Mouse (Mus musculus) splenic B cell, adult 2 months (primary cell): ENCODE data around the gene Tsc1.
A peak's percentile ranks its signal among the peaks of the same experiment; 100 is the strongest.

ENCODE experiments used
- DNase-seq: peaks from one replicate; pipeline ENCODE4 v3.0.0-alpha.2; 2011; ENCODE audit warnings: low read depth, low spot score
- H3K27me3 ChIP-seq: 2 replicates; pipeline ENCODE4 v1.6.1; 2012; ENCODE audit warnings: mild to moderate bottlenecking, low read length, moderate library complexity, mixed read lengths; ENCODE audit not compliant: control insufficient read depth, poor library complexity, insufficient read depth, severe bottlenecking
- H3K36me3 ChIP-seq: 2 replicates; pipeline ENCODE4 v1.6.1; 2012; ENCODE audit warnings: mild to moderate bottlenecking, low read length, moderate library complexity, mixed read lengths; ENCODE audit not compliant: control insufficient read depth, poor library complexity, insufficient read depth, severe bottlenecking

Gene Tsc1

DNA sequence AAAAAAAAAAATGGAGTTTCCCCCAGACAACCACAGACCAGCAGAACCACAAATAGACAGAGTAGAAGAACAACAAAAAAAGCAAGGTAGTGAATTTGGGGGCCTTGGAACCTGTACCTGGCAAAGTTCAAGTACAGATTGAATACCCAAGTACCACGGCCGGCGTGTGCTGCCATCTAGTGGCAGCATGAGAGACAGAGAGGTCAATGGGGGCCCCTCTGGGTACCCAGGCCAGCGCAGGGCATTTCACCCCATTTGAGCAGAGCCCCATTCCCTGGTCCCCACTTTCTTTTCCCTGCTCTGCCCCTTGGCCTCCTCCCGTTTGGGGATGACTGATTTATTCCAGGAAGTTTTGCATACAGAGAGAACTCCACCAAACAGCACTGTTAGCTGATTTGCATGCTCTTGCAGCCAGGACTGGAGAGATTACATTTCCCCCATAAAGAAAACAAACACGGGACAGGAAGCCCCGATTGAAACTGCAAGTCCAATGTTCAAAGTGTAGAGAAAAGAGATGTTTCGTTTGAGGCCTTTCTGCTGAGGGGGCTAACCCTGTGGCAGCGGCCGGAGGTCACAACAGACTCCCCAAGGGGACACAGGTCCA, 18.4 kb upstream of the Tsc1 start:
- DNase-seq: peak; percentile 81
- H3K27me3 ChIP-seq: no peaks in the 10 kb centered on the region

DNA sequence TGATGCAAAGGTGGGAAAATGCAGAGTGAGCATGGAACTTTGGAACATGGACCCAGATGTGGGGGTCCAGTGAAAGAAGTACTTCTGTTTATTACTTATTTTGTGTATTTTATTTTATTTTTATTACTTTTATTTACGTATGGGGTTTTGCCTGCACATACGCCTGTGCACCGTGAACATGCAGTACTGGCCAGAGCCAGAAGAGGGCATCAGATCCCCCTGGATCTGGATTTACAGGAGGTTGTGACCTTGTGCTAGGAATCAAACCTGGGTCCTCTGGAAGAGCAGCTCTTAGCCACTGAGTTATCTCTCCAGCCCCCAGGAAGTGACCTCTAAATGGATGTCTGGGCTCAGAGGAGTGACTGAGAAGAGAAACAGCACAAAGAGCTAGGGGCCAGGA, 16.2 kb upstream of the Tsc1 start:
- no peaks in the 10 kb centered on the region for H3K36me3 ChIP-seq
- DNase-seq: peak; percentile 28
- H3K27me3 ChIP-seq: no peaks in the 10 kb centered on the region

More for the DNA sequence above, 18.4 kb upstream of the Tsc1 start:
- H3K36me3 ChIP-seq: no peaks in the 10 kb centered on the region

DNA sequence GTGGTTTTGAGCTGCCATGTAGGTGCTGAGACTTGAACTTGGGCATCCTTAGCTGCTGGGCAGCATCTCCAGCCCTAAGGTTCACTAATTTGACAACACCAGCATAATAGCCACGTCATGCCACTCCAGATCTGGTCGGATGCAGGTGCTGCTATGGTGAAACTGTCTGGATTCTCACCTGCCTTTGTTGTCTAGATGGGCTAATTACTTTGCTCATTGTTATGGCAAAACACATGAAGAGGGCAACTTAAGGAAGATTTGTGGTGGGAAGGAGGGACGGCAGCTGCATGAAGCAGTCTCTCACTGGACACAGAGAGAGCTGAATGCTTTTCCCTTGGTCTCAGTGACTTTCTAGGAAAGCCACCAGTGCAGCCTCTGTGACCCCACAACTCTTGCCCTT, 15.0 kb upstream of the Tsc1 start:
- DNase-seq: no peak
- no peaks in the 10 kb centered on the region for H3K27me3 ChIP-seq
- H3K36me3 ChIP-seq: no peaks in the 10 kb centered on the region

DNA sequence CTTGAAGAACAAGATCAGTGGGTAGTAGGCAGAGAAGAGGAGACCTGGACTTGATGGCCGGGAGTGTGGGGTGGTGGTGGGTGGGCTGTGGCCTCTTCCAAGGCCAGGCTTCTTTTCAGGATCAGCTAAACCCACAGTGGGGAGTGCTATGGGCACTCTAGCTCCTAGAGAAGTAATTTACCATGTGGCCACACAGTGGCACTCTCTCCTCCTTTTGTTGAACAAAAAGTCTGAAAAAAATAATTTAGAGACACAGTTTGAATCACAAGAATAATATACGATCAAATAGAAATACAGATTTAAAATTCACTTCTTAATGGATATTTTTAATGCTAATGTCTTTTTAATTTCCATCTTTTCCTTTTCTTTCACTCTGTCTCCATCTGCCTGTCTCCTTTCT, 13.0 kb upstream of the Tsc1 start:
- DNase-seq: no peak
- H3K27me3 ChIP-seq: no peaks in the 10 kb centered on the region
- H3K36me3 ChIP-seq: no peaks in the 10 kb centered on the region

DNA sequence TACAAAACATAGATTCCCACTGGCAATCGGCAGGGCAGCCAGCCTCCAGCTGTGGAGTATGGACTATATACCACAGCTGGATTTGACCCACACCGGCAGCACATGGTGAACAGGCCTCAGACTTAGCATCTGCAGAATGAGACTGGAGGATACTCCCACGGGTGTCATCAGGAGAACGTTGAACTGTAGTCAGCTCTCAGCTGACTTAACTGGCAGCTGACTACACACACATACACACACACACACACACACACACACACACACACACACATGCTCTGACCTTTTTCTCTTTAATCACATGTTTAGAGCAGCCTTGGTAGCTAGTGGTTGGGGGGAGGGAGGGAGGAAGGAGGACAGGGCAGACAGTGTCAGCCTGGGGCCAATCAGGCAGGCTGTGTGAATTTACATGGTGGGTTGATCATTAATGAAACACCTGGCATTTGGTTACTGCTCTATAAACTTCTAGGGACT, 11.1 kb upstream of the Tsc1 start:
- Histone ChIP-seq H3K27me3 (no peaks in the 10 kb centered on the region), H3K36me3 (no peaks in the 10 kb centered on the region)
- DNase-seq: peak; percentile 57

DNA sequence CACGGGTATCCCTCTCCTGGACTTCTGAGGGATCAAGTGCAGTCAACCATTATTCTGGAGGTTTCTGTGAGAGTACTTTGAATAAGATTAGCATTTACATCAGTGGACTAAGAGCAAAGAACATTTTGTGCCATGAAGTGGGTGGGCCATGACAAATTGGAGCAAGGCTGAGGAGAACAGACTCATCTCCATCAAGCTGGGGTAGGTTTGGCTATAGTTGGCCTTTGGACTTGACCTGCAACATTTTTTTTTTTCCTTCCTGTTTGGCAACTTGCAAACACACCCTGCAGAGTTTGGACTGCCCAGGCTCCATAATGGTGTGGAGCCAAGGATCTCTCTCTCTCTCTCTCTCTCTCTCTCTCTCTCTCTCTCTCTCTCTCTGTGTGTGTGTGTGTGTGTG, 8.4 kb upstream of the Tsc1 start:
- Histone ChIP-seq H3K36me3 (no peaks in the 10 kb centered on the region), H3K27me3 (no peaks in the 10 kb centered on the region)
- DNase-seq: no peak

DNA sequence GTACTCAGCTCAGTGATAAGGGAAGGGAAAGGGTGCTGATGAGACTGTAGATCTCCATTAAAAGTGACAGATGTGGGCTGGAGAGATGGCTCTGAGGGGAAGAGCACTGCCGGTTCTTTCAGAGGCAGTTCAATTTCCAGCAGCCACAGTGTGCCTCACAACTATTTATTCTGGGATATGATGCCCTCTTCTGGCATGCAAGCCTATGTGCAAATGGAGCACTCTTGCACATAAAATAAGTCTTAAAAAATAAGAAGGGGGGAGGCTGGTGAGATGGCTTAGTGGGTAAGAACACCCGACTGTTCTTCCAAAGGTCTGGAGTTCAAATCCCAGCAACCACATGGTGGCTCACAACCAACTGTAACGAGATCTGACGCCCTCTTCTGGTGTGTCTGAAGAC, 7.9 kb upstream of the Tsc1 start:
- Histone ChIP-seq H3K36me3 (no peaks in the 10 kb centered on the region), H3K27me3 (no peaks in the 10 kb centered on the region)
- no peak for DNase-seq

DNA sequence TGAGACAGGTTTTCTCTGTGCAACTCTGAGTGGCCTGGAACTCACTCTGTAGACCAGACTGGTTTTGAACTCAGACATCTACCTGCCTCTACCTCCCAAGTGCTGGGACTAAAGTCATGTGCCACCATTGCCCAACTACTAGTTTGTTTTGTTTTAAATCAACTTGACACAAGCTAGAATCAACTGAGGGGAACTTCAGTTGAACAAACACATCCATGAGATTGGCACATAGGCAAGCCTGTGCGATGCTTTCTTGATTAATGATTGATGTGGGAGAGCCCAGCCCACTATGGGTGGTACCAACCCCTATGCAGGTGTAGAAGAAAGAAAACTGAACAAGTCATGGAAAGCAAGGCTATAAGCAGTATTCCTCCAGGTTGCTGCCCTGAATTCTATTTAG, 5.8 kb upstream of the Tsc1 start:
- Histone ChIP-seq H3K27me3 (no peaks in the 10 kb centered on the region), H3K36me3 (no peaks in the 10 kb centered on the region)
- no peak for DNase-seq

DNA sequence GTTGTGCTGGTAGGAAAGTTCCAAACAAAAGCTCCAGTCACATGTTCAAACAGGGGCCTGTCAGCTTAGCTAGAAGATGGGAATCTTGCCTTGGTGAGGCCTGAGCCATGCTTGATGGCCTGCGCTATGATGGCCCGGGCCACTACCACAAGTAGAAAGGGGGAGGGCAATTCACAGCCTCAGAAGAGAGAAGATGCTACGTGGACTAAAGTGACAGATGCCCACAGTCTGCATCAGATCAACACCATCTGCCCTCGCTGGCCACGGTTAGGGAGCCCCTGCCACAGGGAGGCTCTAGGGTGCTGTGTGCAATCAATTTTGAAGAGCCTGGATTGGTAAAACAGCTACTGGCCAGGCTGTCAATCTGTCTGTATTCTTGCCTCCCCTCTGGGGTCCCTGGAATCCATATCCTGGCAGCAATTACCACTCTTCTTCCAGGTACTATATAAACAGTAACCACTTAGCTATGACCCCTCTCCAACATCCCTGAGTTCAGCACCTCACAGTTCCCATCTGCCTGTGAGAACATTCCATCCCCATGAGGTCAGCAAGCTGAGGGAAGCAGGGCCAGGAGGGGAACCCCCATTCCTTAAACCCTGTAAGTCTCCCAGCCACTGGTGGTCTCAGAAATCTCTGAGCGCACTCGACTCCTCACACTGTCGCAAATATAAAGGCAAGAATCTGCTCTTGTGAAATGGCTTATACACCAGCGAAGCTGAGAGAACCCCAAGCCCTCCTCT, 3.8 kb upstream of the Tsc1 start:
- Histone ChIP-seq H3K27me3 (no peaks in the 10 kb centered on the region), H3K36me3 (no peaks in the 10 kb centered on the region)
- DNase-seq: no peak

DNA sequence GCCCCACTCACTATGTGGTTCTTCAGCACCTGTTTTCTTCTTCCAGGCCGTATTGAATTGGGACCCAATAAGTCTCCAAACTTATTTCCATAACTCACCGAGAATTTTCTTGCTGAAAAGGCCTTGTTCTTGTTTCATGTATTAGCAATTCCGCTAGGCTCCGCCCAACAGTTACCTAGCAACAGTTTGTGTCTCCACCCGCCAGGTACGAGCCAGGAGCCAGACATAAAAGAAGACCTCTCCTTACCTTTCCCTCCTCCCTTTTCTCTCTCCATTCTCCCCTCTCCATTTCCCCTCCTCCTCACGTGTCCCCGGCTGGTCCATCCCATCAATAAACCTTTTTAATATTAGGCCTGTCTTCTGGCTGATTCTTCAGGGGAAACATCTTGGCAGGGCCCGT, 2.7 kb upstream of the Tsc1 start:
- no peaks in the 10 kb centered on the region for H3K36me3 ChIP-seq
- no peaks in the 10 kb centered on the region for H3K27me3 ChIP-seq
- DNase-seq: no peak

DNA sequence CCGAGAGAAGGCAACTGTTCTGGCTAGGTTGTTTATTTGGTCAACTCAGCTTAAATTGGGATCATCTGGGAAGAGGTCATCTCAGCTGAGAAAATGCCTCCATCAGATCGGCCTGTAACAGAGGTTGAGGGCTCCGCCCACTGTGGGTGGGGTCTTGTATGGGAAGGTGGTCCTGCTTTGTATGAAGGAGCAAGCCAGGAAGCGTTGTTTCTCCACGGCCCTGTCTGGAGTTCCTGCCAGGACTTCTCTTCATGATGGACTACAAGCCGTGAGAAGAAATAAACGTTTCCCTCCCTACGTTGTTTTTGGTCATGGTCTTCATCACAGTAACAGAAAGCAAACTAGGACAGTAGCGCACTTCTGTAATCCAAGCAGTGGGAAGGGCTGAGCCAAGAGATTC, 2.1 kb upstream of the Tsc1 start:
- Histone ChIP-seq H3K27me3 (no peaks in the 10 kb centered on the region), H3K36me3 (no peaks in the 10 kb centered on the region)
- DNase-seq: no peak

DNA sequence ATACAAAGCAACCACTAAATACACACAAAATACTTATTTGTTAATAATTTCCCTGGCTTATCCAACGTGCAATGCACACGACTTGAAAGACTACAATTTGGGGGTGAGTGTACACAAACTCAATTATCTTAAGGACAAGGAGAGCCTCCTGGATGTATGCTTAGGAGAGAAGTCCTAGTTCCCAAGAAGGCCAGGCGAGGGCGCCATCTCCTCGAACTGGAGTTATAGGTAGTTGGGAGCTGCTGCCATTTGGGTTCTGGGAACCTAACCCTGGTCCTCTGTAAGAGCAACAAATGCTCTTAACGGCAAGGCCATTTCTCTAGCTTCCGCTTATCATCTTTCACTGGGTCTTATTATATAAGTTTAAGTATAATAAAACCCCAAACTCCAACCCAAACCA, 1.2 kb upstream of the Tsc1 start:
- peak; percentile 62 for DNase-seq
- Histone ChIP-seq H3K27me3 (no peaks in the 10 kb centered on the region), H3K36me3 (no peaks in the 10 kb centered on the region)

DNA sequence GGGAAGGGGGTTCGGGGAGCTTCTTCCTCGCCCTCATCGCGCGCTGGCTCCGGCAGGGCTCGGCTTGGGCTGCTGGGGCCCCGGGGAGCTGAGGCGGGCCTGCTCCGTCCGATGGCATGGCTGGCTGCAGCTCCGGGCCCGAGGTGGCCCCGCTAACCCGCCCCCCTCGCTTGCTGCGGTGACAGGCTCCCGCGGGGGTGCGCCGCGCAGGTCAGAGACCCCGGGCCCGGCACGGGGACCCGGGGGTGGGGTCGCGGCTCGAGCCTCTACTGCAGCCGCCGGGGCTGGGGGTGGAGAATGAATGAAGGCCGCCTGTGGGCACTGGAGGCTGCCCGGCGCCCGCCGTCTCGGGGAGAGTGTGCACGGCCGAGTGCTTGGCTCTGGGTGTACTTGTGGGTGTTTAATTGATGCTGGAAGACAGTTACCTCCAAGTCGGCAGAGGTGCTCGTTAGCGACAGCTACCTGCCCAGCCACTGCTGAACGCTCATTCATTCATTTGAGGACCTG, 460 bp downstream of the Tsc1 start:
- H3K36me3 ChIP-seq: no peaks in the 10 kb centered on the region
- DNase-seq: peak; percentile 30
- no peaks in the 10 kb centered on the region for H3K27me3 ChIP-seq

DNA sequence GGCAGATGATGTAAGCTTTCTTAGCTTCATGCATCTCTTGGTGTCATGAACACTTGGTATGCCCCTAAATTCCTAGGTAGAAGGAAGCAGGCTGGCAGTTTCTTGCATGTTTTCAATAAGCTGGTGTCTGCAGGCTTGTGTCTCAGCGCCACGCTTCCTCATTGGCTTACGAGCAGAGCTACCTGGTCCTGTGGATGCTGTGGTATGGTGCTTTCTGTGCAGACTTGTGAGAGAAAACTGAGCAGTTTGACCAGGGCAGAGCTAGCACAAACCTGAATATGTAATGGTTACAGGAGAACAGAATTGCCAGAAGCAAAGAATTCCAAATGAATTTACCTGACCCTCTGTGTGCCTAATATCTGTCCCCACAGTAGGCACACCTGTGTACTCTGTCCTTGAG, 2.1 kb downstream of the Tsc1 start:
- Histone ChIP-seq H3K27me3 (no peaks in the 10 kb centered on the region), H3K36me3 (no peaks in the 10 kb centered on the region)
- DNase-seq: no peak

DNA sequence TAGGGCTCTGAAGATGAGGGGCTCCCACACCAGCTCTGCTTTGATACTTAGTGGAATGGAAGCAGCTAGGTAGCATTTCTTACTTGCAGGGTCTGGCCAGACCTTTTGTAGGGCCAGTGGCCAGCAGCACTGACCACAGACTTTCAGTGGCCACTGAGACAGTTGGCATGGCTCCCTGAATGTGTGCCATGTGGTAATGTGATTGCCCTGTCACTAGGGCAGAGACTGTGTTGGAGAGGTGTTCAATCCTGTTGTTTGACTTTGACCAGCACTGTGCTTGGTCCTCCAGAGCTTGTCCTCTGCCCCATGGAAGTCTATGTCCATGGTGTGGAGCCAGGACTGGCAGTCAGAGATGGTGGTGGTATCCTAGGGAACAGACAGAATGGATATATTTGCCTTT, 9.5 kb downstream of the Tsc1 start:
- H3K27me3 ChIP-seq: no peaks in the 10 kb centered on the region
- no peaks in the 10 kb centered on the region for H3K36me3 ChIP-seq
- no peak for DNase-seq
